Mouse (Mus musculus): ENCODE results near the gene Zmat5.
A peak's percentile ranks its signal among the peaks of the same experiment; 100 is the strongest.

The Zmat5 gene

DNA sequence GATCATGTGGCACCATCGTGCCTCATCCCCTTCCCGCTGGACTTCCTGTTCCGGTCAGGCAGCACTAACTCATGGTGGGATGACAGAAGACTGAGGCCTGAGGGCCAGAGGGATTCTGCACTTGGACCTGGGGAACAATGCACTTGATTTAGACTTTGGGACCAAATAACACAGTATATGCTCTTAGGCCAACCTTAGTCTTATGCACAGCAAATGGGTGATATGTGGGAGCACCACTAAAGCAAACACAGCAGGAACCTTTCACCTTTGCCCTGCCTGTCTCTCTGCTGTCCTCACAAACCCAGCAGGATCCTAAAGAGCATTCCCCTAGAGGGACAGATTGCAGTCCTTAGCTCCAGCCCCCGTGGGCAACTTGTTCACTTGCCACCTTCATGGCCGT is 36.3 kb downstream of the Zmat5 start:
- no peak for DNase-seq

GRCm38 (mm10) chr11:4744691-4745090 is 40.2 kb downstream of the Zmat5 start:
- no peak for DNase-seq

DNA sequence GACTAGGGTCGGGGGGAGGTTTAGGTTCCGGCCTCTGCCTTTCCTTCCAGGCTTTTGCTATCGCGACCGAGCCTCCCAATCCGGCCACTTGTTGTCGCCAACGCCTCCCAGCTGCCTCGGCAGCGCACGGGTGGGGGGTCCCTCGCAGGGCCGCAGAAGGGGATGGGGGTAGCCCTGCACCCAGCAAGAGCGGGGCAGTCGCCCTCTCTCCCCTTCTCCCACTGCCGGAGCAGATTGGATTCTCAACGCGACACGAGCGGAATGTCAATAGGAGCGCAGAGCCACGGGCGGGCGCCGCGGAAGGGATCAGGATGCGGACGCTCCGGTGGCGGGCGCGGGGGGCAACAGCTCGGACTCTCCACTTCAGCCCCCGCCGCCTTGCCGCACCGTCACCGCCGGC is 41.5 kb downstream of the Zmat5 start:
- DNase-seq: no peak

- DNase-seq: no peak
Observed at GRCm38 (mm10) chr11:4746733-4747132, 42.3 kb downstream of the Zmat5 start, which contains the start of gene Cabp7. Gene Cabp7 (minus strand): TSS chr11:4746778.

GRCm38 (mm10) chr11:4747285-4747684 is 42.8 kb downstream of the Zmat5 start:
- DNase-seq: no peak

GRCm38 (mm10) chr11:4750263-4750662 is 45.8 kb downstream of the Zmat5 start:
- DNase-seq: no peak

DNA sequence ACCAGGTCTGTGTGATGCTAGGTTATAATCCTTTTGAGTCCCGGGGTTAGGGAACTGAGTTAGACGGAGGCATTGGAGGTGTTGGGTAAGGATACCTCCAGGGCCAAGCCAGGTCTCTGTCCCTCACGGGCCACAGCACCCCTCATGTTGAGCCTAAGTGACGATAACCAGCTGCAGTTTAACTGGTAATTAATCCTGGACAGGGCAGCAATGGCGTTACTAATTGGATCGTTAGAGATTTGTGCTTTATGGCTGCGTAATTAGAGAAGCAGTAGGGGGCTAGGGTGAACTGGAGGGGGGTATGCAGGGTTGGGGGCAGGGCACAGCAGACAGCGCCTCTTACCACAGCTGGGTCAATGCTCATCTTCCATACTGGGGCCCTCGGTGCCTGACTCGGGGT is 48.4 kb downstream of the Zmat5 start:
- no peak for DNase-seq

GRCm38 (mm10) chr11:4754036-4754435 is 49.6 kb downstream of the Zmat5 start:
- no peak for DNase-seq

DNA sequence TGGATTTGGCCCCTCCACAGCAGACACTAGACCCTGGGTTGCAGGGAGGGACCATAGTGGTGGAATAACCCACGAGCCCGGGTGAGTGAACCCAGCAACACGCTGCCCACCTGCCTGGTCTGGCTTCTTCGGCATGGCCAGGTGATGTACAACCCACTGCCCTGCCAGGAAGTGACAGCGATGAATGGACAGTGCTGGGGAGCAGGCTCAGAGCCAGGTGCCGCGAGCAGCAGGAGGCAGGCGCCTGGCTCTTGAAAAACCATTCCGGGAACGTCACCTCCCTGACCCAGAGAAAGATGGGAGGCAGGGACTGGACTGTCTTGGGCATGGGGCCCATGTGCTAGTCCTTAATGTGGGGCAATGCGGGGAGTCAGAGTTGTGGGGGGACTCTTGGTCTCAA is 50.4 kb downstream of the Zmat5 start:
- no peak for DNase-seq

GRCm38 (mm10) chr11:4756460-4756859 is 52.0 kb downstream of the Zmat5 start:
- no peak for DNase-seq

- no peak for DNase-seq
Observed at GRCm38 (mm10) chr11:4756984-4757788, 52.7 kb downstream of the Zmat5 start.

DNA sequence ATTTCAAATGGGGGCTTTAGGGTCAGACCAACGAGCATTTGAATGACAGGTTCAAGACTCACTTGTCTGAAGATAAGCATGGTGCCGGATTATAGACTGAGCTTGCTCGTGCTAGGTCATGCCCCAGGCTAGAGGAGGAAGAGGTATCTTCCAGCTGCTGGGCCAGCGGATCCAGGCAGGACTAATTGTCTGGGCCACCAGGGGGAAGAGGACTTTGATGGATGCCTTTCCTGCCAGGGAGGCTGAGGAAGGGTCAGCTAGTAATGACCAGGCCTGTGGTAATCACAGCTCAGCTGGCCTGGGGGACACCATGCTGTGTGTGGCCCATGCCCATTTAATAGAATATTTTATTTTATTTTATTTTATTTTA is 53.3 kb downstream of the Zmat5 start:
- no peak for DNase-seq

- no peak for DNase-seq
Observed at GRCm38 (mm10) chr11:4760438-4760837, 56.0 kb downstream of the Zmat5 start.

- no peak for DNase-seq
Observed at GRCm38 (mm10) chr11:4761991-4762390, 57.5 kb downstream of the Zmat5 start.

DNA sequence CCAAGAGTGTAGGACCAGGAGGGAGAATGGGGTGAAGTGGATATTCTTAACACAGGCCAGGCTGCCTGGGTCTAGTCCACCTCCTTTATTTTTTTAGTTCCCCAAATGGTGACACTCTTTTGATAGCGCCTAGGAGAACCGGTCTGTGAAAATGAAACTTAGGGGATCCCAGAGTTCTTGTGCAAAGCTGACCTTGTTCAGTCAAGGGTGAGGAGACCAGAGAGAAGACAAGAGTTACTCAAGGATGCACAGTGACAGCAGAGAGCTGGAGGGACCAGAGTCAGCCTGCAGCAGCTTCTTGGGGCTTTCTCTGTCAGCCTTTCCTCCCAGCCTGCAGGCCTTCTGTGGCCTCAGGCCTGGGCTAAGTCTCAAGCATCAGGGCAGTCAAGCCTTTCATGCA is 58.0 kb downstream of the Zmat5 start:
- DNase-seq: no peak

- no peak for DNase-seq
Observed at GRCm38 (mm10) chr11:4763631-4764030, 59.2 kb downstream of the Zmat5 start.

DNA sequence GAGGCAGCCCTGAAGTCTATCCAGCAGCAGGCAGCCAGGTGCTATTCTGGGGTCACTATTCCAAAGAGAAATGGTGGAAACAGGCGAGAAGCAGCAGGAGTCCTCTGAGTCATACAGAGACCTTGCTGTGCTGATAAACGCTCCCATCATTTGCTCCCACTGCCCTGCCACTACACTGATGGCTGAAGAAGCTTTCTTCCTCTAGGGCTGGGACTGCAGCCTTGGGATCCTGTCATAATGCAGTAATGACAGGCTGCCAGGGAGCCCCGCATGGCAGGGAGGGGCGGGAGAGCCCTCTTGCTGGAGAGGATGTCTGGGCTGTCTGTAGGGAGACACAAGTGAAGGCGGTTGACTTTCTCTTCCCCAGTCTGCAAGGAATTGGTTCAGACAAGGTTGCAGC is 60.0 kb downstream of the Zmat5 start:
- no peak for DNase-seq

GRCm38 (mm10) chr11:4768399-4768798 is 63.9 kb downstream of the Zmat5 start:
- DNase-seq: no peak

DNA sequence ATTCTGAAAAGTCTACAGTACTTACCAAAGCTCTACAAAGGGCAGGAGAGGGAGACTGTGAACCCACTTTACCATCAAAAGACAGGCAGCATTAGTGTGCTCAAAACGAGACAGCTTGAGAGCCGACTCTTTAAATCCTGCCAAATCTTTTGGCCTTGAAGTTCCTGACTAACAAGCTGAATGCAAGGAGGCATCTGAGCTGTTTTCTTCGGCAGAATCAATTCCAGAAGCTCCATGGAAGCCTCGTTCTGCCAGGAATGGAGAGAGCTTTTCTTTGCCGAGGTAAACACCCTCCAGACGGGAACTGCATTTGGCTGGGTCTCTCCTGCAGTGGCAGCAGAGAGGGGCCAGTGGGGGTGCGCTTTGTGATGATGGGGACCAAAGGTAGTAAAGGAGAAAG is 64.8 kb downstream of the Zmat5 start:
- no peak for DNase-seq

GRCm38 (mm10) chr11:4769881-4770280 is 65.4 kb downstream of the Zmat5 start:
- DNase-seq: no peak

DNA sequence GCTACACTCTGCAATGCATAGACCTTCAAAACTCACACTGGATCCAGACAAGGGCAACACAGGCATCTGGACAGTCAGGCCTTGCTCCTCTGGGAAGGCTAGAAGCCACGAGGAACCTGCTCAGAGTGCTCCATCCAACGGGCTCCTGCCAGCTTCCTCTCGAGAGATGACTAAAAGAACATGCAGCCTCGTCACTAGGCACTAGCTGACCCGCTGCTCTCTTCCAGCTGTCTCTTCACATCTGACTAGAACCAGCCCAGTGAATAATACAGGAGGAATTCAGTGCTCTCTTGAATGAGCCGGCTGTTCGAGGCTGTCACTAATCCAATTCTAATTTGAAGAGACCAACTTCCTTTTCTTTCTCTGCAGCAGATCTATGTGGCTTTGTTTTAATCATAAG is 67.3 kb downstream of the Zmat5 start:
- no peak for DNase-seq

DNA sequence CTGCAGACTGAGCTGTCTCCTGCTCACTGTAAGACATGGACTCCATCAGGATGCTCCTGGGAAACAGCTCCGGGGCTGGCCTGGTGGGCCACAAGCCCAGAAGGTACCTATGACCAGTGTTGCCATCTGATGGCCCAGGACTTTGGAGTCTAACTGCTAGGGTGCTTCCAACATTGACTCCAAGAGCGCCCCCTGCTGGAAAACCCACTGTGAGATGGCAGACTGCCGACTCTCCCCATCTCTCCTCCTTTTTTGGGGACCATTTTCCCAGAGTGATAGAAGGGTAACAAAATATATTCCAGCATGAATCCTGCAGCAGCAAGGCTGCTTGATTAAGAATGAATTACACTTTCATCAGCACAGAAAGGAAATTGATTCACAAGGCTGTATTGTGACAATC is 68.4 kb downstream of the Zmat5 start:
- DNase-seq: peak; percentile 56

GRCm38 (mm10) chr11:4780927-4781326 is 76.4 kb downstream of the Zmat5 start:
- DNase-seq: no peak

DNA sequence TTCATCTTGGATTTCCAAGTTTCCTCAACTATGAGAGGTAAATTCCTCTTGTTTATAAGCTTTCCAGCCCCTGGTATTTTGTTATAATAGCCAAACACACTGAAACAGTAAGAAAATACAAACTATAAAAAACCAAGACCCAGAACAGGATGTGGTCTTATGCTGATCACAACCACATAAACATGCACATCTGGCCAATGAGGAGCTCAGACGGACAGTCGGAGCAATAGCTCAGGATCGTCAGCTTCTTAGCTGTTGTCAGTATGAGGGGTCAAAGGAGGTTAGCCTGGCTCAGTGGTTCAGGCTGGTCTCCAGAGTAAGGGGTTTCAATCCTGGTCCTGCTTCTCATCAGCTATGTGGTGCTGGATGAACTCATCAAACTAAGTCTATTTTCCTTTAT is 78.6 kb downstream of the Zmat5 start:
- DNase-seq: no peak

GRCm38 (mm10) chr11:4784629-4785142 is 80.2 kb downstream of the Zmat5 start:
- DNase-seq: no peak

All from cerebellum, adult 11 months (tissue).